Mouse (Mus musculus): Measurements from ENCODE around the gene Socs2.

The Socs2 gene

DNA sequence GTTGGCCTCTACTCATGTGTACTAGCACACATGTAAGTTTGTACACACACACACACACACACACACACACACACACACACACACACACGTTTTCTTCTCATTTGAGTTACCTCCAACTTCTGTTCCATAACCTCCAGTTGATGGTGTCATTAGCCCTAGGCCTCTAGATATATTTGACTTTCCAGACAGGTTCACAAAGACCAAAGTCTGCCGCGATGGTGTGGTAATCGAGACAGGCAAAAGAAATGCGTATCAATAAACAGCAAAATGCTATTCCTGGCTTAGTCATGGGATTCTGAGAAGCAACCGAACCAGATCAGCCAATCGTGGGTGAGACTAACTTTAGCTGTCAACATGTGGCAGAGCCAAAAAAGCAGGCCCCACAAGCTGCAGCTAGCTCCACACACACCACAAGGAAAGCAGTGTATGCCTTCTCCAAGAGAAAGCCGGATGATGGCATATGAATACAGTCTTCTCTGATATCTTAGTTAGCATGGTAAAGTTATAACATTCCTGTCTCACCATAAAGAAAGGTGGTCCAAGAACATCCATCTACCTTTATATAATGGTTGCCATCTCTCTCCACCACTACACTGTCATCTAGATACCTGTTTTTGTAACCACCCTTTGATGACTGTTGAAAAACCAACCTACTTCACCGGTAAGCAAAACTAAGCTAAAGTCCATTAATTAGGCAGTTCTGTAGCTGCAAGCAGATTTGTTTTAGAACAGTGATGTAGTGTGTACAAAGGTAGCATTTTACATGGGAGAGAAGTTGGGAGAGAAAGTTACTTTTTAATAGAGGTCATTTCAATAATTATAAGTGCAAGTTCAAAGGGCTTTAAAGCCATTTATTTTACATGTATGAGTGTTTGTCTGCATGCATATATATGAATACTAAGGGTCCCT lies 9.5 kb upstream of the Socs2 start:
- in situ Hi-C loops (cut with MboI; ENCODE audit: unreplicated experiment in 2 of 2): no loop called here

DNA sequence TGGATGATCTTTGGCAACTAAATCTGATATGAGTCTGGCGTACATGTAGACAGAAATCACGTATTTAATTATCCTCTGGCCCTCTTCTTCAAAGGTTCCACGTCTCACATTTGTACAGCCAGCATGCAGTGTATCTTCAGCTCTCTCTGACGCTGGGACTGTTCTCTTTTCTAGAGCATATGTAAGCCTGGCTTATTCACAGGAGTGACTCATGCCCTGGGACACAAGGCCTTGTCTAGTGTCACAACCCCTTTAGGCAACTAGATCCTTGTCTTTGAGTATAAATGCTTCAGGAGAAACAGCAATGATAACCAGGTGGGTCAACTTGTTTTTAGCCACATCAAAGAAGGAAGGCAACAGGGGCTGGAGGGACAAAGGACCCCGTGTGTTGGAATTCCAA lies 5.7 kb upstream of the Socs2 start:
- in situ Hi-C loops (cut with MboI; ENCODE audit: unreplicated experiment in 2 of 2): loop anchor here in 1 of 2 experiments (5.0 kb wide), 1 partner anchor 50 kb away; no protein-coding TSS in a partner anchor

- in situ Hi-C loops (cut with MboI; ENCODE audit: unreplicated experiment in 2 of 2): loop anchor here in 1 of 2 experiments (5.0 kb wide), 1 partner anchor 52 kb away; no protein-coding TSS in a partner anchor
Measured at GRCm38 (mm10) chr10:95420284-95420683, 3.3 kb upstream of the Socs2 start.

DNA sequence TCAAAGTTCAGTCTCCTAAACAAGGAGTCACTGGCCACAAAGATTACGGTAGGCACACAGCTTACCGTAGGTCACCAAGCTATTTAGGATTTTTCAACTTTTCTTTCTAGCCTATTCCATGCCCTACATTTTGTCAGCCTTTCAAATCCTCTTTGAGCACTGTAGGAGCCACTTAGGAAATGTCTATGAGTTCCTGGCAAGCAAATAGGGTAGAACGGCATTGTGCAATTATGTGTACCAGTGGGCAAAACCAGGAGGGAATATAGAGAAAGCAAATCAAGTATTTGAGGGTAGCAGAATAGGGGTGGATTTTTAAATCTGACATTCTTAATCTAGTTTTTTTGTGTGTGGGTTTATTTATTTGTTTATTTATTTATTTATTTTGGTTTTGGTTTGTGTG lies 2.7 kb upstream of the Socs2 start:
- in situ Hi-C loops (cut with MboI; ENCODE audit: unreplicated experiment in 2 of 2): loop anchor here (5.0 to 10.0 kb wide), 8 partner anchors 53 to 427 kb away; no protein-coding TSS in a partner anchor

DNA sequence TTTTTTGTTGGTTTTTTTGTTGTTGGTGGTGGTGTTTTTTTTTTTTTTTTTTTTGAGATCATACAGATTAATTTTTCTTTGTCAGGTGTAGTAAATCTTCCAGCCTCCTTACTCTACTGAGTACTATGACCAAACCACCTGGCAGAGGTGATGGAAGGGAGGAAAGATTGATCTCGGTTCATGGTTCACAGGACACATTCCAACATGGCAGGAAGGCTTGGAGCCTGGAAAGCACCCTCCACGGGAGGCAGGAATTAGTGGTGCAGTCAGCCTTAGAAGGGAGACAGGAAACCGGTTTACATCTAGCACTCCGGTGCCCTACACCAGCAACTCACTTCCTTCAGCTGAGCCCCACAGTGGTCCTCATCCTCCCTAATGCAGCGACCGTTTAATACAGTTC lies 1.7 kb upstream of the Socs2 start:
- in situ Hi-C loops (cut with MboI; ENCODE audit: unreplicated experiment in 2 of 2): loop anchor here (5.0 to 10.0 kb wide), 7 partner anchors 106 to 426 kb away; no protein-coding TSS in a partner anchor

GRCm38 (mm10) chr10:95417496-95418236 lies 686 bp upstream of the Socs2 start:
- in situ Hi-C loops (cut with MboI; ENCODE audit: unreplicated experiment in 2 of 2): loop anchor here (5.0 to 10.0 kb wide), 7 partner anchors 105 to 425 kb away; no protein-coding TSS in a partner anchor

DNA sequence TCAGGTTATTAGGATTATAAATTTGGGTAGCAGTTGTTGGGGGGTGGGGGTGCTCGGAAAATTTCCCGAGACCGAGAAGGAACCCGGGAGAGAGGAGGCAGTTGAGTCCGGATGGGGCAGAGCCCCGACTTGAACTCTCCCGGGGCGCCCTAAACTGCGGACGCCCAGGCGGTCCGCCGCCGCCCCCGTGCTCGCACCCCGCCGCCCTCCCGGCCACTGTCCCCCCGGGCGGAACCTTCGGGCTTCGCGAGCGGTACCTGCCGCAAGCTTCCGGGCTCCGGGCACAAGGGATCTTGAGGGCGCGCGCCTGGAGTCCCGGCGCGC lies 657 bp downstream of the Socs2 start:
- in situ Hi-C loops (cut with MboI; ENCODE audit: unreplicated experiment in 2 of 2): loop anchor here (5.0 to 10.0 kb wide), 7 partner anchors 104 to 424 kb away; no protein-coding TSS in a partner anchor

GRCm38 (mm10) chr10:95415533-95416360 lies 1.2 kb downstream of the Socs2 start:
- in situ Hi-C loops (cut with MboI; ENCODE audit: unreplicated experiment in 2 of 2): loop anchor here (5.0 to 10.0 kb wide), 7 partner anchors 103 to 423 kb away; no protein-coding TSS in a partner anchor

- in situ Hi-C loops (cut with MboI; ENCODE audit: unreplicated experiment in 2 of 2): loop anchor here (5.0 to 10.0 kb wide), 7 partner anchors 103 to 423 kb away; no protein-coding TSS in a partner anchor
Measured at GRCm38 (mm10) chr10:95415159-95415532, 1.8 kb downstream of the Socs2 start.

GRCm38 (mm10) chr10:95414316-95415158 lies 2.4 kb downstream of the Socs2 start:
- in situ Hi-C loops (cut with MboI; ENCODE audit: unreplicated experiment in 2 of 2): loop anchor here (5.0 to 10.0 kb wide), 8 partner anchors 92 to 422 kb away; partner anchors contain the start of gene Cradd (in 1 of the 2)

DNA sequence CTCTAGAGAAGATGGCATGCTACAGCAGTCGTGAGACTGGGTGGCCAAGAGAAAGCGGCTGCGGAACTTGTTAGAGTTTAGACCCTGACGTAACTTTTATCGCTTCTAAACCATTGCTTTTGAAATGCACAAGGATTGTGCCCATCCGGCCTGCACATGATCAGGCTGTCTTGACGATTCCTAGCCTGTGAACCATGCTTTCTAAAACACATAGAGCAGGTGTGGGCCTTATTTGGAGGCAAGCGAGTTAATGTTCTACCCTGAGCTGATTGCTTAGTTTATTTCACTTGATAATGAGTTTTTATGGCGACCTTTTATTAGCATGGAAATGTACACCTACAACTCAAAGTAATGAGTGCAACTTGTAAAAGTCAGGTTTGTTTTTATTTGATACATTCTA lies 5.8 kb downstream of the Socs2 start:
- in situ Hi-C loops (cut with MboI; ENCODE audit: unreplicated experiment in 2 of 2): loop anchor here in 1 of 2 experiments (5.0 to 10.0 kb wide), 2 partner anchors 89 to 226 kb away; partner anchors contain the start of gene Cradd

DNA sequence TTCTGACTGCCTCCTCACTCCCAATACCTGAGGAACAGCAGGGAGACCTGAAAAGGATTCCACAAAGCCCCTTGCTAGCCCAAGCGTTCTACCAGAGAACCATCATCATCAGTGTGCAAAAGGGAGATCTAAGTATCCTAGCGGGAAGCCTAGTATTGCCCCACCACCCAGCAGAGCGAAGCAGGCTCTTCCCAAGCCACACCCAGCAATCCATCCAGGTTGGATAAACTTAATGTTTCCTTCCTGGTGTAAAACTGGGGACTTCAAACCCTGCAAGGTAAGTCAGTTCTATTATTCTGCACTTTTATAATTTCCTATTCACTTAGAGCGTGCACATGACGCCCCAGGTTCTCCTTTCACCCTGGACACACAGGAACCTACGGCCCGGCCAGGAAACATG lies 6.3 kb downstream of the Socs2 start:
- in situ Hi-C loops (cut with MboI; ENCODE audit: unreplicated experiment in 2 of 2): loop anchor here in 1 of 2 experiments (5.0 to 10.0 kb wide), 2 partner anchors 88 to 226 kb away; partner anchors contain the start of gene Cradd

DNA sequence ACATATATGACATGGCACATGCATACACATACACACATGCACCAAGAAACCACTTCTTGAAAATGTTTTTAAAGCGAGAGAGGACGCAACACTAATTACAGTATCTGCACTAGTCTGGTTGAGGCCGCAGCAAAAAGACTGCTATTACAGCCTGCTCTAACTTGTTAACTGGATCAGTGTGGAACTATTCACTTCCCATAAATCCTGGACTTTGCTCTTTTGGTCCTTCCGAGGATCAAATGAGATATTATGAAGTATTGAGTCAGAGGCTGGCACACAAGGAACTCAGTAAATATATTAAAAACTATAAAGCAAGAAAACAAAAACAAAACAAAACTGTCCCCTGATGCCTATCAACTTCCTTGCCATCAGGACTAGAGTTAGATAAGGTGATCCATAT lies 6.8 kb downstream of the Socs2 start:
- in situ Hi-C loops (cut with MboI; ENCODE audit: unreplicated experiment in 2 of 2): loop anchor here in 1 of 2 experiments (5.0 to 10.0 kb wide), 2 partner anchors 88 to 225 kb away; partner anchors contain the start of gene Cradd

DNA sequence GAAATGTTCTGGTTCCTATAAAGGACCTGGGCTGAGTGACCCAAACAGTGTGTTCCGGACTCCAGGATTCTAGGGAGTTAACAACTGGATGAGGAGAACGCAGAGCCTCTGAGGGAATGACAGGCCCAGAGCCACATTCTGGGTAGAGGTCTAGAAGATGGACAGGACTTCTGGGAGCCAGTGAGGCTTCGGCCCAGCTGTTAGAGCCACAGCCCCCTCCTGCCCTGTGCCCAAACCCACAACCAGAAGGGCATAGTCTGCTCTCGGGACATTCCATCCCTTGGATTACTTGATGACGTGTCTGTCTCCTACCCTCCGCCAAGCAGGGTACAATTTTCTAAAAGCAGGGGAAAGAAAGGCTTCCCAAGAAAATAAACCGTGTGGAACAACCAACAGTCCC lies 7.8 kb downstream of the Socs2 start:
- in situ Hi-C loops (cut with MboI; ENCODE audit: unreplicated experiment in 2 of 2): no loop called here

GRCm38 (mm10) chr10:95408487-95408886 lies 8.5 kb downstream of the Socs2 start:
- in situ Hi-C loops (cut with MboI; ENCODE audit: unreplicated experiment in 2 of 2): no loop called here

DNA sequence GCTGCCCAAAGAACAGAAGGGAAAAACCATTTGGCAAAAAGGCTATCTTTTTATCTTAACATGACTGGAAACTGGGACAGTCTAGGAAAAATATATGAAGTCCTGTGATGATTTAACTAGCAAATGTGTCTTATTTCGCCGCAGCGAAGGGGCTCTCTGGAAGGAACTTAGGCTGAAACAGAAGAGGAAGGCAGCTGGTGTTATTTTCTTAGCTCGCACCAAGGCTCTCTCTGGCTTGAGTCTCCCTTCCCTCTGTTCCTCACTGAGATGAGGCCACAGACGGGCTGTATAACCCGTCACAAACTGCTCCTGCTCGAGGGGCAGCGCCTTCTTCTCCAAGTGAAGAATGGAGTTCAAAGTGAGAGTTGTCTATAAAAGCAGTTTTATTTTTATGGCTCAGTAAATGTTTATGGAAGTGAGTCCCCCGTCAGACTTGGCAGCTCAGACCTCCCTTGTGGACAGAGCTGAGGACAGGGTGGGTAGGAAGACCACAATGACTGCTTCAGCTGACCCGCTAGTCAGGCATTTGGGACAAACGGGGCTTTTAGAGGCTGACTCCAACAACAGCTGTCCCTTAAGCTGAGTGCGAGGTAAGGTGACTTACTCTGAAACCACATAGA lies 9.3 kb downstream of the Socs2 start:
- in situ Hi-C loops (cut with MboI; ENCODE audit: unreplicated experiment in 2 of 2): no loop called here

- in situ Hi-C loops (cut with MboI; ENCODE audit: unreplicated experiment in 2 of 2): no loop called here
Measured at GRCm38 (mm10) chr10:95404774-95405173, 12.2 kb downstream of the Socs2 start.

GRCm38 (mm10) chr10:95399689-95400354 lies 17.2 kb downstream of the Socs2 start:
- in situ Hi-C loops (cut with MboI; ENCODE audit: unreplicated experiment in 2 of 2): no loop called here

All from v-Abl transformed pro-B cells (cell line).